Mouse (Mus musculus) MEL (cell line): ENCODE results near the gene Wdr27. TPM values are rescaled to one million over a fixed set of nuclear protein-coding genes. Genes with fewer than 3 reads are reported as not detected.

Experiments
- DNase-seq: peaks from one replicate; pipeline ENCODE4 v3.0.0; 2011; ENCODE audit warnings: low read depth, low spot score
- H3K27ac ChIP-seq: 2 replicates; pipeline ENCODE4 v1.5.1; 2012; ENCODE audit warnings: low read depth, mild to moderate bottlenecking, control low read depth, low read length, moderate library complexity; ENCODE audit not compliant: control insufficient read depth
- H3K27me3 ChIP-seq, 2 experiments: fragments of 150-350 bp in 1 of 2; sonication (generic) in 1 of 2; 2 replicates each; pipeline ENCODE4 v1.6.1; 2012; ENCODE audit warnings: low read length in 2 of 2, mild to moderate bottlenecking in 2 of 2, improper control_type of control experiment in 1 of 2, moderate library complexity in 1 of 2; ENCODE audit not compliant: insufficient read depth in 2 of 2, control insufficient read depth in 1 of 2
- H3K36me3 ChIP-seq, 2 experiments: 2 replicates each; pipeline ENCODE4 v1.6.1; 2012 to 2014; ENCODE audit warnings: low read length in 2 of 2, improper control_type of control experiment in 1 of 2, inconsistent platforms in 1 of 2, mild to moderate bottlenecking in 1 of 2; ENCODE audit not compliant: insufficient read depth in 2 of 2, control insufficient read depth in 1 of 2
- H3K4me1 ChIP-seq, 2 experiments: fragments of 150-350 bp in 1 of 2; sonication (generic) in 1 of 2; 2 replicates each; pipeline ENCODE4 v1.6.1; 2012; ENCODE audit warnings: low read length in 2 of 2, improper control_type of control experiment in 1 of 2, mild to moderate bottlenecking in 1 of 2; ENCODE audit not compliant: insufficient read depth in 2 of 2, control insufficient read depth in 1 of 2
- H3K4me3 ChIP-seq, 2 experiments: fragments of 150-350 bp in 1 of 2; sonication (generic) in 1 of 2; 2 replicates each; pipeline ENCODE4 v1.5.1; 2012; ENCODE audit warnings: low read depth in 2 of 2, low read length in 2 of 2, mild to moderate bottlenecking in 2 of 2, moderate library complexity in 2 of 2, control low read depth in 1 of 2, improper control_type of control experiment in 1 of 2; ENCODE audit not compliant: control insufficient read depth in 1 of 2, insufficient read depth in 1 of 2
- H3K79me2 ChIP-seq: 2 replicates; pipeline ENCODE4 v1.6.1; 2012; ENCODE audit warnings: mild to moderate bottlenecking, low read length, moderate library complexity; ENCODE audit not compliant: control insufficient read depth, poor library complexity, insufficient read depth
- H3K9ac ChIP-seq: 2 replicates; pipeline ENCODE4 v1.6.1; 2012; ENCODE audit warnings: low read depth, mild to moderate bottlenecking, control low read depth, low read length, moderate library complexity; ENCODE audit not compliant: control insufficient read depth, poor library complexity, severe bottlenecking
- H3K9me3 ChIP-seq: fragments of 150-350 bp; sonication (generic); replicated peaks from 2 replicates; pipeline ENCODE4 v1.6.1; 2012; ENCODE audit warnings: mild to moderate bottlenecking, low read length, improper control_type of control experiment, moderate library complexity; ENCODE audit not compliant: insufficient read depth
- BHLHE40 ChIP-seq: IDR thresholded peaks from 2 replicates; pipeline ENCODE4 v1.6.1; 2012; ENCODE audit warnings: low read depth, mild to moderate bottlenecking, inconsistent platforms, low read length, improper control_type of control experiment, borderline replicate concordance
- CHD1 ChIP-seq: IDR thresholded peaks from 2 replicates; pipeline ENCODE4 v1.6.1; 2012; ENCODE audit warnings: low read depth, mild to moderate bottlenecking, inconsistent platforms, low read length, improper control_type of control experiment
- E2F4 ChIP-seq: IDR thresholded peaks from 2 replicates; pipeline ENCODE4 v1.6.1; 2011; ENCODE audit warnings: low read depth, low read length, improper control_type of control experiment, borderline replicate concordance
- ELF1 ChIP-seq: IDR thresholded peaks from 2 replicates; pipeline ENCODE4 v1.6.1; 2014; ENCODE audit warnings: low read depth, mild to moderate bottlenecking, inconsistent platforms, low read length, improper control_type of control experiment, moderate library complexity
- EP300 ChIP-seq, 2 experiments: IDR thresholded peaks; 2 replicates each; pipeline ENCODE4 v1.6.1; 2011; ENCODE audit warnings: improper control_type of control experiment in 2 of 2, low read length in 2 of 2, low read depth in 1 of 2, mild to moderate bottlenecking in 1 of 2
- GABPA ChIP-seq: IDR thresholded peaks from 2 replicates; pipeline ENCODE4 v1.6.1; 2012; ENCODE audit warnings: low read depth, mild to moderate bottlenecking, inconsistent platforms, low read length, improper control_type of control experiment, moderate library complexity
- GATA1 ChIP-seq: IDR thresholded peaks from 2 replicates; pipeline ENCODE4 v1.6.1; 2011; ENCODE audit warnings: low read depth, low read length, improper control_type of control experiment
- JUND ChIP-seq: IDR thresholded peaks from 2 replicates; pipeline ENCODE4 v1.6.1; 2011; ENCODE audit warnings: low read depth, mild to moderate bottlenecking, improper control_type of control experiment, low read length
- KAT2A ChIP-seq: conservative IDR thresholded peaks from 2 replicates; pipeline ENCODE4 v1.6.1; 2012; ENCODE audit warnings: low read depth, low read length, improper control_type of control experiment, inconsistent platforms
- MAX ChIP-seq: IDR thresholded peaks from 2 replicates; pipeline ENCODE4 v1.6.1; 2011; ENCODE audit warnings: low read length, improper control_type of control experiment
- MXI1 ChIP-seq: IDR thresholded peaks from 2 replicates; pipeline ENCODE4 v1.6.1; 2011; ENCODE audit warnings: mild to moderate bottlenecking, low read depth, low read length, improper control_type of control experiment
- MYB ChIP-seq: IDR thresholded peaks from 2 replicates; pipeline ENCODE4 v1.6.1; 2011; ENCODE audit warnings: mild to moderate bottlenecking, low read depth, low read length, improper control_type of control experiment
- POLR2A ChIP-seq, 2 experiments: IDR thresholded peaks; 2 replicates each; pipeline ENCODE4 v1.6.1; 2011 to 2012; ENCODE audit warnings: low read length in 2 of 2, mild to moderate bottlenecking in 2 of 2, control low read depth in 1 of 2, improper control_type of control experiment in 1 of 2, low read depth in 1 of 2, moderate library complexity in 1 of 2; ENCODE audit not compliant: control insufficient read depth in 1 of 2, insufficient read depth in 1 of 2, poor library complexity in 1 of 2
- POLR2AphosphoS5 ChIP-seq: IDR thresholded peaks from 2 replicates; pipeline ENCODE4 v1.6.1; 2012; ENCODE audit warnings: low read depth, borderline replicate concordance, mild to moderate bottlenecking, inconsistent platforms, low read length, moderate library complexity, mixed read lengths
- SMC3 ChIP-seq: IDR thresholded peaks from 2 replicates; pipeline ENCODE4 v1.6.1; 2011; ENCODE audit warnings: low read depth, low read length, improper control_type of control experiment
- TCF12 ChIP-seq: IDR thresholded peaks from 2 replicates; pipeline ENCODE4 v1.6.1; 2014; ENCODE audit warnings: low read depth, mild to moderate bottlenecking, inconsistent platforms, low read length, improper control_type of control experiment, moderate library complexity
- ZC3H11A ChIP-seq: IDR thresholded peaks from 2 replicates; pipeline ENCODE4 v1.6.1; 2012; ENCODE audit warnings: low read depth, mild to moderate bottlenecking, inconsistent platforms, low read length, improper control_type of control experiment
- polyA plus RNA-seq, 2 experiments: library from polyadenylated mRNA; stranded (reverse) in 1 of 2; unstranded in 1 of 2; fragments of >175 nt in 1 of 2; fragments of >200 nt in 1 of 2; gene quantifications; 2 replicates each; pipeline versions ENCODE4 v1.2.1 to v1.2.4; 2012; ENCODE audit warnings: low replicate concordance in 2 of 2, low read depth in 1 of 2; ENCODE audit not compliant: insufficient read length in 2 of 2, insufficient read depth in 1 of 2, missing spikeins in 1 of 2
- total RNA-seq: library from RNA; depleted of rRNA; stranded (reverse); fragments of 300-350 nt; gene quantifications from 2 replicates; pipeline ENCODE4 v1.2.3, GENCODE M21; 2012

Gene Wdr27
- total and polyA plus RNA-seq, 3 experiments: 0.69 to 1.4 TPM; not detected in 1

DNA sequence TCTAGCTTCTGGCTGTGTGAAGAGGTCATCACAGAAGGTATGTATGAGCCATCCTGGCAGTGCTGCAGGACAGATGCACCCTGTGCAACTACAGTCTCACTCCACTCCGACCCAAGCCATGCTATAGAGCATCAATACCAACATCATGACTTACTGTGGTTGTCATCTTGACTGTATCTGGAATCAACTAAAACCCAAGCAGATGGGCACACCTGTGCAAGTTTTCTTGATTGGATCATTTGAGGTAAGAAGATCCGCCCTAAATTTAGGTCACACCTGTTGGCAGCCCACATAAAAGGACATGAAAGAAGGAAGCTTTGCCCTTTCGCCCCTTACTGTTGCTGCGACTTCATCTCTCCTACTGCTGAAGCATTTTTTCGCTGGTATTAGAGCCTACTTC is 33.6 kb downstream of the Wdr27 start:
- Histone ChIP-seq H3K9ac (no peak overlapping the region), H3K27me3 (no peaks in the 10 kb centered on the region; a peak in 2 of 4 replicates)
- TF ChIP-seq POLR2A (IDR thresholded peaks at IDR 0.05; ENCODE audit: control insufficient read depth in 1 of 2, insufficient read depth in 1 of 2, low read depth in 1 of 2, low read length in 2 of 2, poor library complexity in 1 of 2): no peak
- no peak for TF ChIP-seq MYB
- no peak for TF ChIP-seq SMC3
- no peak for TF ChIP-seq GATA1
- no peak for TF ChIP-seq GABPA
- TF ChIP-seq JUND: no peak
- TF ChIP-seq POLR2AphosphoS5: no peak
- TF ChIP-seq ZC3H11A: no peak
- no peak for TF ChIP-seq TCF12
- TF ChIP-seq, all 39 proteins: peak for 0
- Histone ChIP-seq H3K27ac (no peak overlapping the region), H3K79me2 (no peaks in the 10 kb centered on the region), H3K4me3 (no peak overlapping the region), H3K36me3 (no peaks in the 10 kb centered on the region), H3K9me3 (no peaks in the 10 kb centered on the region), H3K4me1 (no peaks in the 10 kb centered on the region)
- no peak for DNase-seq

DNA sequence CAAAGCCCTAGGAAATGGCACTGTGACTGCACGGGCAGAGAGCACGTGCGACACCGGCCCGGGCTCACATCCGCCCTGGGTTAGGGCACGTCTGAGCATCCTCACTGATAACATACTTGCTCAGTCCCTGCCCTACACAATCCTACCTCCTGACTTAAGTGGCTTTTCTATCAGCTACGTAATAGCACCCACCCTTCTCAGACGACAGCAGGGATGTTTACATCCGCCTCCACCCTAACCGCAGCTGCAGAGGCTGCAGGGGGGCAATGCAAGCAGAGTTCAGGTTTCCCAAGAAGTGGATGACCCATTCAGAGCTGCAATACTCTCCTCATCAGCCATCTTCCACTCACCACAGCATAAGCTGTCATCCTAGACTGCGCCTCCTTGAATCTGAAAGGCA is 35.8 kb downstream of the Wdr27 start:
- Histone ChIP-seq H3K9me3 (no peaks in the 10 kb centered on the region), H3K4me3 (no peak overlapping the region), H3K4me1 (no peaks in the 10 kb centered on the region), H3K9ac (no peak overlapping the region), H3K27me3 (no peaks in the 10 kb centered on the region; a peak in 2 of 4 replicates), H3K27ac (no peak overlapping the region), H3K79me2 (no peaks in the 10 kb centered on the region), H3K36me3 (no peaks in the 10 kb centered on the region)
- no peak for TF ChIP-seq E2F4
- no peak for TF ChIP-seq EP300 (IDR thresholded peaks at IDR 0.05; ENCODE audit: low read depth in 1 of 2, low read length in 2 of 2)
- no peak for TF ChIP-seq BHLHE40
- no peak for TF ChIP-seq MXI1
- TF ChIP-seq POLR2A (IDR thresholded peaks at IDR 0.05; ENCODE audit: control insufficient read depth in 1 of 2, insufficient read depth in 1 of 2, low read depth in 1 of 2, low read length in 2 of 2, poor library complexity in 1 of 2): no peak
- TF ChIP-seq CHD1: no peak
- no peak for TF ChIP-seq ELF1
- no peak for TF ChIP-seq TCF12
- TF ChIP-seq MAX: no peak
- TF ChIP-seq KAT2A: no peak
- DNase-seq: no peak
